Mouse (Mus musculus): ENCODE measurements around the gene Mettl9.

GRCm38 (mm10) chr7:120999021-120999530 is 35.2 kb upstream of the Mettl9 start:
- TF ChIP-seq GATA1 (IDR thresholded peaks at IDR 0.05; ENCODE audit: low read length) (no peak), TAL1 (IDR thresholded peaks at IDR 0.05; ENCODE audit: low read length) (no peak)
